Mouse (Mus musculus) kidney, postnatal 25 days (tissue): ENCODE measurements around the gene Coasy.

Experiments
- DNase-seq, 2 experiments: peaks; one replicate each; pipeline ENCODE4 v3.0.0; 2021; ENCODE audit warnings: mixed read lengths in 2 of 2

Coasy gene

DNA sequence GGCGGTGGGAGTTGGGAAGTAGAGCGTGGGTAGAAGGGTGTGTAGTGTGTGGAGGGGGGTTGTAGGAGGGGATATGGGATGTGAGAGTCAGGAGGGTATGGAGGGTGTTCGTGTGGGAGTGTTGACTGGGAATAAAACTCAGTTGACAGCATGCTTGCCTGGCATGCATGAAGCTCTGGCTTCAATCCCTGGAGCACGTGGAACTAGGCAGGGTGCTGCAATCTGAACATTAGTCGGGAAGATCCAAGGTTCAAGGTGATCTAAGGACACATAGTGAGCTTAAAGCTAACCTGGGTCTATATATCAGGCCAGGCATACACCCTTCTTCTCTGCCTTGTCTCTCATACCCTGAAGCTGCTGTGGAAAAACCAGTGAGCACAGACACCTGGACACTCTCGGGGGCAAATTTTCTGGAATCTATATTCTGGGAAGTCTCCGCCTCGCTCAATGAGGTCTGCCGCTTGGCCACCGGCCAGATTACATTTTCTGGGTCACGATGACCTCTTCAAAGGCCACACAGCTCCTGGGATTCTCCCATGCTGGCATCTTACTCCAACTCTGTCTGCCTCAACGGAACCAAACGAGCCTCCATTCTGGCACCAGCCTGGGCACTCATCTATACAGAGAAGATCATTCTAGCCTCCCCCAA is 52.0 kb downstream of the Coasy start:
- peak in 1 of 2 experiments; percentile 18 for DNase-seq
